Mouse (Mus musculus) stomach, embryonic 14.5 days (tissue): ENCODE data around the gene Zfp273. TPM values are rescaled to one million over a fixed set of nuclear protein-coding genes. Genes with fewer than 3 reads are reported as not detected.
"Not testable (repeated sequence)": the region's sequence is repeated elsewhere in the genome, so short reads cannot be mapped to it uniquely, and the experiment has no call there.

Experiments used
- ATAC-seq: fragments of 200-750 bp; cut with Nextera tagmentation; 2 replicates; pipeline ENCODE4 v1.8.0; 2017; ENCODE audit warnings: low read depth, moderate TSS enrichment; ENCODE audit not compliant: insufficient number of reproducible peaks, insufficient read depth, low FRiP score
- H3K27ac ChIP-seq: fragments of 300-500 bp; sonication (generic); 2 replicates; pipeline ENCODE4 v1.5.1; 2014; ENCODE audit warnings: mild to moderate bottlenecking, low read length, moderate library complexity, mixed read lengths
- H3K27me3 ChIP-seq: fragments of 300-500 bp; sonication (generic); 2 replicates; pipeline ENCODE4 v1.6.1; 2014; ENCODE audit warnings: low read length, control low read depth, mixed read lengths; ENCODE audit not compliant: control insufficient read depth, insufficient read depth
- H3K36me3 ChIP-seq: fragments of 300-500 bp; sonication (generic); 2 replicates; pipeline ENCODE4 v1.6.1; 2014; ENCODE audit warnings: mild to moderate bottlenecking, control low read depth, low read length, moderate library complexity, mixed read lengths; ENCODE audit not compliant: control insufficient read depth, insufficient read depth
- H3K4me1 ChIP-seq: fragments of 300-500 bp; sonication (generic); 2 replicates; pipeline ENCODE4 v1.6.1; 2014; ENCODE audit warnings: low read length, control low read depth, mixed read lengths; ENCODE audit not compliant: control insufficient read depth, insufficient read depth
- H3K4me2 ChIP-seq: fragments of 300-500 bp; sonication (generic); replicated peaks from 2 replicates; pipeline ENCODE4 v1.6.1; 2014; ENCODE audit warnings: low read depth, low read length, control low read depth
- H3K4me3 ChIP-seq: fragments of 300-500 bp; sonication (generic); 2 replicates; pipeline ENCODE4 v1.5.1; 2014; ENCODE audit warnings: low read depth, low read length, control low read depth
- H3K9ac ChIP-seq: fragments of 300-500 bp; sonication (generic); replicated peaks from 2 replicates; pipeline ENCODE4 v1.6.1; 2014; ENCODE audit warnings: low read depth, mild to moderate bottlenecking, control low read depth, low read length, moderate library complexity, mixed read lengths
- H3K9me3 ChIP-seq: fragments of 300-500 bp; sonication (generic); 2 replicates; pipeline ENCODE4 v1.6.1; 2016; ENCODE audit warnings: low read depth, low read length, control low read depth; ENCODE audit not compliant: control insufficient read depth
- WGBS: fragments of 180-500 bp; shearing (Covaris S2); extraction: QIAGEN DNeasy Blood & Tissue Kit; methylation state at CpG from one replicate; pipeline ENCODE4 v1.1.7; 2014; 5-methylcytosine and 5-hydroxymethylcytosine counted together
- polyA plus RNA-seq: library from polyadenylated mRNA; unstranded; fragments of >200 nt; fragmentation: Nextera tagmentation; extraction: Ambion mirVana; gene quantifications from 2 replicates; pipeline ENCODE4 v1.2.1, GENCODE M21; 2014

Zfp273 gene
- polyA plus RNA-seq, 1 experiment from 2014 or later = 9.1 TPM

DNA sequence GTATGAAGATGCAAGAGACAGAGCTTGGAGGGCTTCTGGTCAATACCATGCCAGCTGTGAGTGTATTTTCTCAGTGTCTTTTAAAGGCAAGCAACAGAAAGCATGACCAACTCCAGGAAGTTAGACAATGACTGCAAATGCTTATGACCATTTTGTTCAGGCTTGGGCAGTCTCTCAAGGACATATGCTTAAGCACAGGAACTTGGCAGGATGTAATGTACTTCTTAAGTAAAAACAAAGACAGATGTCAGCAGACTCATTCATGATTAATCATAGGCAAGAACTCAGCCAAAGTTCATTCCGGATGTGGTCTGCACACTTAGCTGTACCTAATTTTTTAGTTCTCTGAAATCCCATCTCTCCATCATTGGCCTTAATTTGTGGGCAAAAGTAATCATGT is 5.1 kb downstream of the Zfp273 start:
- Histone ChIP-seq H3K4me2 (no peak overlapping the region), H3K27ac (no peak overlapping the region), H3K4me3 (no peak overlapping the region), H3K27me3 (no peaks in the 10 kb centered on the region), H3K4me1 (no peaks in the 10 kb centered on the region), H3K9ac (no peak overlapping the region), H3K36me3 (no peaks in the 10 kb centered on the region), H3K9me3 (no peaks in the 10 kb centered on the region)
- no peak for ATAC-seq
- WGBS = 78% methylated on average over 1 of the region's 1 CpGs

- H3K4me1 ChIP-seq = no peaks in the 10 kb centered on the region
- peak within 1 kb of the TSS; percentile 39 for H3K9ac ChIP-seq
- WGBS = 3% methylated on average over 14 of the region's 14 CpGs
- H3K27me3 ChIP-seq = no peaks in the 10 kb centered on the region
- no peak within 1 kb of the TSS for H3K27ac ChIP-seq
- ATAC-seq = peak; percentile 86; the same call in 1 of the 2 replicates
- H3K4me2 ChIP-seq = peak within 1 kb of the TSS; percentile 68
- H3K36me3 ChIP-seq = peaks cover 8% of the 10 kb centered on the region; the same call in 1 of the 2 replicates
- peak within 1 kb of the TSS; percentile 51 for H3K4me3 ChIP-seq
- no peaks in the 10 kb centered on the region for H3K9me3 ChIP-seq
These were observed 17.4 kb downstream of the Zfp273 start, which contains the start of gene Gm10037 for GRCm38 (mm10) chr13:67830911-67831336. Gene Gm10037 (plus strand): TSS chr13:67831106.

- not testable (repeated sequence) for H3K27me3 ChIP-seq, H3K9me3 ChIP-seq, H3K4me2 ChIP-seq, H3K4me3 ChIP-seq, H3K27ac ChIP-seq, ATAC-seq, H3K9ac ChIP-seq, H3K4me1 ChIP-seq, H3K36me3 ChIP-seq
These were observed 19.6 kb downstream of the Zfp273 start for GRCm38 (mm10) chr13:67833137-67833536.

- Histone ChIP-seq H3K27me3 (no peaks in the 10 kb centered on the region), H3K9ac (no peak overlapping the region; the same call in 1 of the 2 replicates), H3K4me1 (0 out of 2 replicates have a peak, but pooled peaks cover 3% of the 10 kb centered on the region), H3K9me3 (no peaks in the 10 kb centered on the region), H3K4me2 (peak overlapping the region; percentile 37), H3K4me3 (peak overlapping the region; percentile 19; the same call in 1 of the 2 replicates), H3K27ac (no peak overlapping the region), H3K36me3 (no peaks in the 10 kb centered on the region)
- no peak for ATAC-seq
- WGBS = 46% methylated on average over 6 of the region's 6 CpGs
These were observed 30.2 kb downstream of the Zfp273 start for GRCm38 (mm10) chr13:67843775-67844118.

- Histone ChIP-seq H3K4me2 (peak overlapping the region; percentile 37), H3K9me3 (no peaks in the 10 kb centered on the region), H3K27me3 (no peaks in the 10 kb centered on the region), H3K27ac (no peak overlapping the region), H3K4me1 (0 out of 2 replicates have a peak, but pooled peaks cover 3% of the 10 kb centered on the region), H3K9ac (no peak overlapping the region; the same call in 1 of the 2 replicates), H3K4me3 (peak overlapping the region; percentile 19; the same call in 1 of the 2 replicates), H3K36me3 (no peaks in the 10 kb centered on the region)
- WGBS = under 1% methylated on average over 16 of the region's 19 CpGs
- ATAC-seq = peak; percentile 58; the same call in 1 of the 2 replicates
These were observed 30.7 kb downstream of the Zfp273 start for GRCm38 (mm10) chr13:67844119-67844852.

DNA sequence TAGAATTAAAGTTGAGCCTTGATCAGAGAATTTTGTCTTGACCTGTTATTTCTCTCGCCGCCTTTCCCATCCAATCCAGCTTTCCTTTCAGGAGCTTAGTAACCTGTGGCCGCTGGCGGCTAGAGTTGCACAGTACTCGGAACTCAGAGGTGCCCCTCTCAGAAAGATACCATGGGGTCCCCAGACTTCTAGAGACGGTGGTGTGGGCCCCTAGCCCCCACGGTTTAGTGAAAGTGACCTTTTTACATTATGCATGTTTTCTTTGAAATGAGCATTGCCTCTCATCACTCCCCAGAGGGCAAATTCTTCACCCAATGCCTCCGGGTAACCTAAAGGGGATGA is 31.3 kb downstream of the Zfp273 start:
- H3K9me3 ChIP-seq = no peaks in the 10 kb centered on the region
- H3K27ac ChIP-seq = no peak overlapping the region
- H3K4me1 ChIP-seq = 0 out of 2 replicates have a peak, but pooled peaks cover 3% of the 10 kb centered on the region
- no peak overlapping the region for H3K9ac ChIP-seq
- H3K36me3 ChIP-seq = no peaks in the 10 kb centered on the region
- peak overlapping the region; percentile 19; the same call in 1 of the 2 replicates for H3K4me3 ChIP-seq
- ATAC-seq = 0 out of 2 replicates have a peak, but pooled peaks have one; percentile 49
- H3K27me3 ChIP-seq = no peaks in the 10 kb centered on the region
- 23% methylated on average over 8 of the region's 8 CpGs for WGBS
- peak overlapping the region; percentile 37 for H3K4me2 ChIP-seq

- 71% methylated on average over 3 of the region's 3 CpGs for WGBS
These were observed 36.8 kb downstream of the Zfp273 start for GRCm38 (mm10) chr13:67850361-67850760.

GRCm38 (mm10) chr13:67853130-67853529 is 39.6 kb downstream of the Zfp273 start:
- no peak overlapping the region for H3K9ac ChIP-seq
- no peak for ATAC-seq
- no peaks in the 10 kb centered on the region for H3K36me3 ChIP-seq
- H3K27ac ChIP-seq = no peak overlapping the region
- no peak overlapping the region for H3K4me3 ChIP-seq
- no peak overlapping the region for H3K4me2 ChIP-seq
- 68% methylated on average over 6 of the region's 6 CpGs for WGBS
- H3K9me3 ChIP-seq = no peaks in the 10 kb centered on the region
- H3K4me1 ChIP-seq = no peaks in the 10 kb centered on the region
- H3K27me3 ChIP-seq = no peaks in the 10 kb centered on the region

More at GRCm38 (mm10) chr13:67850361-67850760, 36.8 kb downstream of the Zfp273 start:
- no peak overlapping the region for H3K9ac ChIP-seq
- no peaks in the 10 kb centered on the region for H3K4me1 ChIP-seq
- no peak overlapping the region for H3K27ac ChIP-seq
- H3K36me3 ChIP-seq = no peaks in the 10 kb centered on the region
- no peaks in the 10 kb centered on the region for H3K27me3 ChIP-seq
- no peak overlapping the region for H3K4me3 ChIP-seq
- no peak overlapping the region for H3K4me2 ChIP-seq
- no peaks in the 10 kb centered on the region for H3K9me3 ChIP-seq
- no peak for ATAC-seq
